Mouse (Mus musculus) C2C12 (cell line): ENCODE data around the gene Gm9964.
"Not testable (repeated sequence)": the region's sequence is repeated elsewhere in the genome, so short reads cannot be mapped to it uniquely, and the experiment has no call there.

Source experiments
- CTCF ChIP-seq: IDR thresholded peaks from one replicate; pipeline ENCODE4 v1.5.1; 2011; ENCODE audit not compliant: control insufficient read depth, insufficient read depth, insufficient read length
- FOSL1 ChIP-seq: IDR thresholded peaks from one replicate; pipeline ENCODE4 v1.8.0; 2011; ENCODE audit warnings: mild to moderate bottlenecking, low read length; ENCODE audit not compliant: poor library complexity, insufficient read depth, severe bottlenecking
- MAX ChIP-seq: IDR thresholded peaks from one replicate; pipeline ENCODE4 v1.6.1; 2011; ENCODE audit warnings: mild to moderate bottlenecking, control low read depth
- MYOD1 ChIP-seq: IDR thresholded peaks from one replicate; pipeline ENCODE4 v1.6.1; 2011; ENCODE audit warnings: low read depth; ENCODE audit not compliant: control insufficient read depth, insufficient read length
- MYOG ChIP-seq: IDR thresholded peaks from one replicate; pipeline ENCODE4 v1.6.1; 2011; ENCODE audit not compliant: control insufficient read depth, insufficient read length; ENCODE audit errors: extremely low read depth
- USF1 ChIP-seq: IDR thresholded peaks from one replicate; pipeline ENCODE4 v1.6.1; 2011; ENCODE audit warnings: low read depth, mild to moderate bottlenecking, control low read depth, moderate library complexity

- TF ChIP-seq MYOG, USF1, CTCF, MAX, FOSL1, MYOD1: not testable (repeated sequence)
Measured at GRCm38 (mm10) chr11:79304245-79304644, 7.5 kb upstream of the Gm9964 start.
